Mouse (Mus musculus): ENCODE measurements at regions not wholly inside any gene's neighbourhood (a gene's known extent, or its start where the extent isn't known, plus 50 kb on each side); places are given as distances from the start of the nearest gene placed in this dataset.
A peak's percentile ranks its signal among the peaks of the same experiment; 100 is the strongest.

DNA sequence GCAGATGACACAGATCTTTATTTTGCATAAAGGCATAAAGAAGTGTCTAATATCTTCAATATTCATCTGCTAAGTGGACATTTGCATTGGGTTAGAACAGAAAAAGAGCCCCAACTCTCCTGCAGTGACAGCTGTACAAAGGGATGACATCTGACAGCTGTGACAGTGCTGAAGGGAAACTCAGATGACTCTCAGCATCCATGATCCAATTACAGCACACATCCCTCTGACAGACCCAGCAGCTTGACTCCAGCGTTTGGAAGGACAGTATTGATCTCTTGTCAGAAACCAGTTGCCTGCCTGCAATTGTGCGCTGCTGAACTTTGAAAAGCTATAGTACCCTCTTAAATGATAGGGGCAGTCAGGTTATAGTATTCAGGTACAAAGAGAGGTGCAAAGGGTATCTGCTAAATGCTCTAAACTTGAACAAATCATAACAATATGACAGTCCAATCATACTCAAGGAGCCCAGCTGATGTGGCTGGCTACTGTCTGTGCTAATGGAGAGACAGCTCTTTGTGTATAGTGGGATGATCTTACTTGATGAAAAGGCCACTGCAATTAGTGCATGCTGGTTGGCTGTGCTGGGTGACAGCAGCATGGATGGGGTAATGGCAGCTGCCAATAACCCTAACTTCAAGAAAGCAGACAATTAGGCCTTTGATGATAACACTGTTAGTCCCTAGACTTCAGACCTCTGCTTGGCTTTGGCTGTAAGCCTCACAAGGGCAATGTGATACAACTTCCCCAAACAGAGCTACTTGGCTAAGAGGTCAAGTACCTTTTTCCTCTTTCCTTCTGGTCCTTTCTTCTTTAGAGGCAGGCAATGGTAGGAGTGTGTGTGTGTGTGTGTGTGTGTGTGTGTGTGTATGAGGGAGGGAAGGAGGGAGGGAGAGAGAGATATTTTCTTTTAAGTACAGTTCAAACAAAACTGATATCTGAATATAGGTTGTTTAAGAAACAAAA lies 662.9 kb downstream of the Nr4a2 start:
- no peak for DNase-seq (ENCODE audit: extremely low read depth, insufficient read length, low spot score)

DNA sequence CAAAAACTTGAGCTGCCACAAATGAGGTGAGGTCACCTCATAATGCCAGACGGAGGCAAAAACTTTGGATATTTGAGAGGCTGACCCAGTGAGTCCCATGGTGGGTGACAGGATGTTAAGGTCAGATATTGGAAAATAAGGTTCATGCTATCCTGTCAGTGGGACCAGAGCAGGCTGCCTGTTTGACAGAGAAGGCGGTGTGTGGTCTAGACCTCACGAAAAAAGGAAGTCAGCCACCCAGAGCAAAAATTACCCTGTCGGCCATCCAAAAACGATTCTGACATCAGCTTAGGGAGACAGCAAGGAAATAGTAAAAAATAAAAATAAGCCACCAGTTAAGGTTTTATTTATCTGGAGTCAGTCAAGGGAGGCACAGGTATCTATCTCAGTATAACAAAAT lies 664.4 kb downstream of the Nr4a2 start:
- DNase-seq (ENCODE audit: extremely low read depth, insufficient read length, low spot score): no peak

DNA sequence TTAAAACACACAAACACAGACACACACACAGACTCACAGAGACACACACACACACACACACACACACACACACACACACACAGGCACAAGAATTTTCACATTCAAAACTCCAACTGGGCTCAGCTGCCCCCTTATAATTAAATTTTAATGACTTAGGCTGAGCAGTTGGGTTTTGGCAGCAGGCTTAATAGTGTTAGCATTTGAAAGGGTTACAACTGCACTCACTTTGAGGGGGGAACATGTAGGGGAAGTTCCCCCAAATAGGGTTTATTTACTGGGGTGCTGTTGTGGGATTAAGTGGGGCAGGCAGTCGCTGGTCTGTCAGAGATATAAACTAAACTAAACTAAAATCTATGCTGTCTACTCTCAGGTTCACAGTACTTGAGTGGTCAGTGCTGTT lies 666.2 kb downstream of the Nr4a2 start:
- DNase-seq (ENCODE audit: extremely low read depth, insufficient read length, low spot score): no peak

DNA sequence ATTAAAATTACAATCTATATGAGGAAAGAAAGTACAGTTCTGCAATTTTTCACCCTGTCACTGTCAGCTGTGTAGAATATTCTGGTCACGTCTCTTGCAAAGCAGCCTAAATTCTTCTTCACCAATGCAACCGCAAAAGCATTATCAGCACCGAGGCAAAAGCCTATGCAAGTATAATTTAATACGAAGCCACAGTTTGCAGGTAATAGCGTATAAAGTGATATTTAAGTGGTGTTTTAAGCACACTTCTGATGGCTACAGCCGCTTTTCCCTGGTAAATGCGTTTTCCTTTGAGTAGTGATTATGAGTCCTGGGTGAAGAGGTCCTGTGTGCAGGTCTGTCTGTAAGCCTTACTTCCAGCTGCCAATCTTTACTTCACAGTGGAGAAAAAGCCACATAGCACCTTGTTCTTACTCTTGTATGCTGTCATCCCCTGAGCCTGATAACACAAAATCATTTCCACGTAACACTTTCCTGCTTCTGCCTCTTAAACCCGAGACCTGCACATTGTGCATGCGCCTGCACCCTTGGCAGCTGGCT lies 667.9 kb downstream of the Nr4a2 start:
- peak; percentile 20 for DNase-seq (ENCODE audit: extremely low read depth, insufficient read length, low spot score)

DNA sequence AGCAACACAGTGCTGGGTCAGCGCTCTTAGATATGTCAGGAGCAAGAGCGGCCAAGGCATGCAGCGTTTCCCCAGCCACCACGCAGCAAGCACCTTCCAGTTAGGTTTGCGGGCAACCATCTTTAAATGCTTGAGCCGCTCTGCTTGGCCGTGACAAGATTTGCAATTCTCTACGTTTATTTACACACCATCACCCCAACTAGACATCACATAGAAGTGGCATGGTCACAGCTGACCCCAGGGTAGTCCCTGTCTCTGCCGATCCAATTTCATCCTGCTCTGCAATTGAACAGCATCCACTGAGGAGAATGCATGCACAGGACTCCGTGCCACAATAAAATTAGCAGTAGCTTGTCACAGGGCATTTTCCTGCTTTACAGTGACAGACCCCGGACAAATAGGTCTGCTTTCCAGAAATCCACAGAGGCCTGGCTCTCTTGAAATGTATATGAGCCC lies 669.2 kb downstream of the Nr4a2 start:
- peak; percentile 43 for DNase-seq (ENCODE audit: extremely low read depth, insufficient read length, low spot score)

DNA sequence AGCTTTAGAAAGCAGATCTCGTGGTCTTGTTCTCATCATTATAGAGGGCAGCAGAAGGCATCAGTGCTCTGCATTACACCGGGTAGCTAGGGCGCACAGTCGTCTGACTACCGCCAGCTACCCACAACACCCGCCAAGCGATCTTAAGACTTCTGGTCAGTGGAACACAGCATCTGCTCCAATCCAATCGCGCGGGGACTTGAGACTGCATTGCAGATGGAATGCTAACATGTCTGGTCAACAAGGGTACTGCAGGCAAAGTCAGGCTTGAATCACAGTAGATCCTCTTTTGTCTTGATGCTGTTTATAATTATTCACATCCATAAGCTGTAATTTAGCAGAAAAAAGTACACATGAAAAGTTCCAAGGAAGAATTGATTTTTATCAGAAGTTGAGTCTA lies 682.9 kb downstream of the Nr4a2 start:
- DNase-seq (ENCODE audit: extremely low read depth, insufficient read length, low spot score): no peak
